Mouse (Mus musculus) testis, adult 2 months (tissue): ENCODE measurements around the gene Hk1. TPM values are rescaled to one million over a fixed set of nuclear protein-coding genes. Genes with fewer than 3 reads are reported as not detected.
A peak's percentile ranks its signal among the peaks of the same experiment; 100 is the strongest.

ENCODE experiments used
- H3K27ac ChIP-seq: fragments of 200-500 bp; 2 replicates; pipeline ENCODE4 v1.5.1; 2012; ENCODE audit warnings: low read depth, low read length; ENCODE audit not compliant: control insufficient read depth, insufficient read depth
- H3K27me3 ChIP-seq: fragments of 200-500 bp; 2 replicates; pipeline ENCODE4 v1.6.1; 2012; ENCODE audit warnings: mild to moderate bottlenecking, low read length, moderate library complexity; ENCODE audit not compliant: control insufficient read depth, insufficient read depth
- H3K36me3 ChIP-seq: fragments of 200-500 bp; 2 replicates; pipeline ENCODE4 v1.6.1; 2012; ENCODE audit warnings: mild to moderate bottlenecking, low read length; ENCODE audit not compliant: control insufficient read depth, insufficient read depth
- H3K4me1 ChIP-seq: fragments of 200-500 bp; 2 replicates; pipeline ENCODE4 v1.6.1; 2012; ENCODE audit warnings: low read length; ENCODE audit not compliant: control insufficient read depth, insufficient read depth
- H3K4me3 ChIP-seq: fragments of 200-500 bp; 2 replicates; pipeline ENCODE4 v1.5.1; 2012; ENCODE audit warnings: low read depth, mild to moderate bottlenecking, low read length, moderate library complexity, mixed read lengths; ENCODE audit not compliant: control insufficient read depth
- CTCF ChIP-seq: fragments of 200-500 bp; IDR thresholded peaks from 2 replicates; pipeline ENCODE4 v1.5.1; 2012; ENCODE audit warnings: low read depth, mild to moderate bottlenecking, inconsistent platforms, low read length, moderate library complexity; ENCODE audit not compliant: control insufficient read depth, insufficient read depth, insufficient replicate concordance
- POLR2A ChIP-seq: fragments of 200-500 bp; IDR thresholded peaks from 2 replicates; pipeline ENCODE4 v1.6.1; 2012; ENCODE audit warnings: low read depth, mild to moderate bottlenecking, inconsistent platforms, low read length, moderate library complexity; ENCODE audit not compliant: control insufficient read depth
- polyA plus RNA-seq: library from polyadenylated mRNA; depleted of rRNA; stranded (reverse); fragments of >200 nt; gene quantifications from 2 replicates; pipeline ENCODE4 v1.2.3, GENCODE M21; 2012

Hk1 gene
- polyA plus RNA-seq, 1 experiment, result 878 TPM

GRCm38 (mm10) chr10:62283206-62283792 is 96.4 kb downstream of the Hk1 start:
- no peak overlapping the region for H3K4me3 ChIP-seq
- TF ChIP-seq CTCF (no peak), POLR2A (no peak)
- no peaks in the 10 kb centered on the region for H3K4me1 ChIP-seq
- no peaks in the 10 kb centered on the region for H3K36me3 ChIP-seq
- no peak overlapping the region for H3K27ac ChIP-seq
- H3K27me3 ChIP-seq, result no peaks in the 10 kb centered on the region

DNA sequence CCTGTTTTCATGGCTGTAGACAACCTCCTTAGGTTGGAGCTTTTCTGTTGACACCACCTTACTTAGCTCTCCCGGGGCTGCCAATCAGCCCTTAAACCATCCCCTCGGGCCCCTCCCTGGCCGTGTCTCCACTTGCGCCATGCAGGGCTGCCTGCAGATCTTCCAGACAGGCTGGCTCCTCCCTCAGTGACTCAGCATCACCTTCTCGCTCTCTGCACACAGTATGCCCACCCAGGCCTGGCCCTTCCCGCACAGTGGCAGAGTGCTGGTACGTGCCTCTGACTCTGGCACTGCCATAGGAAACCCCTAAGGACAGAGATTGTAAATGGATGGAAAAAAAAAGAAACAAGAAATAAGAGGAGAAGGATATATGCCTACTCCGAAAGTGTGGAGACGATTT is 96.9 kb downstream of the Hk1 start:
- TF ChIP-seq CTCF, result no peak
- TF ChIP-seq POLR2A, result no peak
- Histone ChIP-seq H3K4me3 (no peak overlapping the region), H3K4me1 (no peaks in the 10 kb centered on the region), H3K27ac (no peak overlapping the region), H3K36me3 (no peaks in the 10 kb centered on the region), H3K27me3 (no peaks in the 10 kb centered on the region)

GRCm38 (mm10) chr10:62279671-62280070 is 100.0 kb downstream of the Hk1 start:
- TF ChIP-seq POLR2A, result no peak
- no peak for TF ChIP-seq CTCF
- no peaks in the 10 kb centered on the region for H3K36me3 ChIP-seq
- no peak overlapping the region for H3K4me3 ChIP-seq
- no peaks in the 10 kb centered on the region for H3K27me3 ChIP-seq
- no peaks in the 10 kb centered on the region for H3K4me1 ChIP-seq
- no peak overlapping the region for H3K27ac ChIP-seq

DNA sequence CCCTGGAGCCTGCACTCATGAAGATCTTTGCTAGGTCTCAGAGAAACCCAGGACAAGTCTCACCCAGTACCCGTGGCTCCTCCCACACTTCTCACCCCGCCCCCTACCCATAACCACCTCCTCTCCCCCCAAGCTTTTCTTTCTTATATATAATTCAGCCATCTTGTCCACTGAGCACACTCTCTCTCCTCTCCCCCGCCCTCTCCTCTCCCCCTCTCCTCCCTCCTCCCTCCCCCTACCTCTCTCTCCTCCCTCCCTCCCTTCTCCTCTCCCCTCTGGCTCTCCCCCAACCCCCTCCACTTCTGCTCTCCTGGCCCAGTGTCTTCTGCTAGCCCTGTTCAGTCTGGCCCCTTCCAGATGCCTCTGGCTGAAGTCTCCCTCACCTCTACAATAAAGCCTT is 100.6 kb downstream of the Hk1 start:
- no peaks in the 10 kb centered on the region for H3K36me3 ChIP-seq
- no peaks in the 10 kb centered on the region for H3K4me1 ChIP-seq
- no peak overlapping the region for H3K4me3 ChIP-seq
- no peak overlapping the region for H3K27ac ChIP-seq
- H3K27me3 ChIP-seq, result no peaks in the 10 kb centered on the region
- TF ChIP-seq POLR2A, result no peak
- TF ChIP-seq CTCF, result no peak

GRCm38 (mm10) chr10:62277499-62278293 is 102.0 kb downstream of the Hk1 start:
- Histone ChIP-seq H3K27me3 (no peaks in the 10 kb centered on the region), H3K4me1 (no peaks in the 10 kb centered on the region), H3K36me3 (no peaks in the 10 kb centered on the region), H3K27ac (no peak overlapping the region), H3K4me3 (no peak overlapping the region)
- TF ChIP-seq POLR2A, result no peak
- no peak for TF ChIP-seq CTCF

DNA sequence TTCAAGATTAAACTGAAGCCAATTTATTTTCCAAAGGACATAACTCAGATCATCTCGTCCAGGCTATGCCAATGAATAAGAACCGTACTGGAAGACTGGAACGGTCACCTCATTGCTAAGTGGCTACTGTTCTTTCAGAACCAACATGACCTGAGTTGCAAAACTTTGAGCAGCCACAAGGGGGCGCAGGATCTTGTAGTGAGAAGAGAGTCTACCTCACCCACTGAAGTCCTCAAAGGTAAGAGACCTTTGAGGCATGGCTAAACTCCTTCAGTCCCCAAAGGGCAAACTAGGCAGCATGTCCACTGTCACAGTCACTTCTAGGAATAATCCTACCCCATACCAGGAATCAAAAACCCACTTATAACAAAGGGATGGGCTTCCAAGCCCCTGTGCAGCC is 104.5 kb downstream of the Hk1 start:
- Histone ChIP-seq H3K4me1 (no peaks in the 10 kb centered on the region), H3K27me3 (no peaks in the 10 kb centered on the region), H3K36me3 (no peaks in the 10 kb centered on the region), H3K4me3 (no peak overlapping the region), H3K27ac (no peak overlapping the region)
- TF ChIP-seq CTCF (peak; percentile 24; the same call in 1 of the 2 replicates), POLR2A (no peak)

DNA sequence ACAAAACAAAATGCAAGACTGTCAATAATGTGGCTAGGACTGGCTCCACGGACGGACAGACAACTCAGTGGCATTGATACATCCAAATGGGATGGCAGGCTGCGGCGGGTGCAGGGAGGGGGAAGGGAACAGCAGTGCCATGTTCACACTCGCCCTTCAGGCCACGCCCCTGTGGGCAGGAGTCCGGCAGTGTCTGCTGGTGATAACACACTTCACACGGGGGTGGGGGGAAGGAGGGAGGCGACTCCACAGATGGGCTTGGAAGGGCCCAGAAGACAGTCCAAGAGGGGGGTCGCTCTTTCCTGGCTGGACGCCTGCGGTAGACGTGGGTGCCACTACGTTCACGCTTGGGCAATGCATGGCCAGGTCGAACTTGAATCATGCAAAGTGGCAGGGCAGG is 110.4 kb downstream of the Hk1 start:
- Histone ChIP-seq H3K4me3 (no peak overlapping the region), H3K27ac (no peak overlapping the region), H3K4me1 (no peaks in the 10 kb centered on the region), H3K36me3 (no peaks in the 10 kb centered on the region), H3K27me3 (no peaks in the 10 kb centered on the region)
- TF ChIP-seq POLR2A, result no peak
- no peak for TF ChIP-seq CTCF
